Mouse (Mus musculus): Measurements from ENCODE around the gene Fes.

Fes gene

GRCm38 (mm10) chr7:80387633-80388543, at the start of gene Fes:
Fes (minus strand) TSS chr7:80387946.
- DNase-seq (ENCODE audit: extremely low spot score, low read depth, low spot score): no peak

GRCm38 (mm10) chr7:80436571-80436970, 48.8 kb upstream of the Fes start:
- no peak for DNase-seq (ENCODE audit: extremely low spot score, low read depth, low spot score)

- DNase-seq (ENCODE audit: extremely low spot score, low read depth, low spot score): no peak
Observed at GRCm38 (mm10) chr7:80435594-80435993, 47.8 kb upstream of the Fes start.

GRCm38 (mm10) chr7:80429661-80430060, 41.9 kb upstream of the Fes start:
- DNase-seq (ENCODE audit: extremely low spot score, low read depth, low spot score): no peak

GRCm38 (mm10) chr7:80427730-80428129, 40.0 kb upstream of the Fes start:
- DNase-seq (ENCODE audit: extremely low spot score, low read depth, low spot score): no peak

- DNase-seq (ENCODE audit: extremely low spot score, low read depth, low spot score): no peak
Observed at GRCm38 (mm10) chr7:80426363-80426762, 38.6 kb upstream of the Fes start.

- no peak for DNase-seq (ENCODE audit: extremely low spot score, low read depth, low spot score)
Observed at GRCm38 (mm10) chr7:80424722-80425121, 37.0 kb upstream of the Fes start.

- no peak for DNase-seq (ENCODE audit: extremely low spot score, low read depth, low spot score)
Observed at GRCm38 (mm10) chr7:80422759-80423480, 35.2 kb upstream of the Fes start.

GRCm38 (mm10) chr7:80421576-80421975, 33.8 kb upstream of the Fes start:
- DNase-seq (ENCODE audit: extremely low spot score, low read depth, low spot score): no peak

GRCm38 (mm10) chr7:80420586-80420985, 32.8 kb upstream of the Fes start:
- DNase-seq (ENCODE audit: extremely low spot score, low read depth, low spot score): no peak

- DNase-seq (ENCODE audit: extremely low spot score, low read depth, low spot score): no peak
Observed at GRCm38 (mm10) chr7:80419278-80419677, 31.5 kb upstream of the Fes start.

GRCm38 (mm10) chr7:80418036-80418435, 30.3 kb upstream of the Fes start:
- no peak for DNase-seq (ENCODE audit: extremely low spot score, low read depth, low spot score)

GRCm38 (mm10) chr7:80417601-80418000, 29.9 kb upstream of the Fes start:
- DNase-seq (ENCODE audit: extremely low spot score, low read depth, low spot score): no peak

- no peak for DNase-seq (ENCODE audit: extremely low spot score, low read depth, low spot score)
Observed at GRCm38 (mm10) chr7:80416969-80417368, 29.2 kb upstream of the Fes start.

GRCm38 (mm10) chr7:80414303-80414855, 26.6 kb upstream of the Fes start:
- no peak for DNase-seq (ENCODE audit: extremely low spot score, low read depth, low spot score)

- DNase-seq (ENCODE audit: extremely low spot score, low read depth, low spot score): no peak
Observed at GRCm38 (mm10) chr7:80413512-80414302, 26.0 kb upstream of the Fes start.

GRCm38 (mm10) chr7:80412781-80413180, 25.0 kb upstream of the Fes start:
- DNase-seq (ENCODE audit: extremely low spot score, low read depth, low spot score): no peak

- DNase-seq (ENCODE audit: extremely low spot score, low read depth, low spot score): no peak
Observed at GRCm38 (mm10) chr7:80412279-80412678, 24.5 kb upstream of the Fes start.

GRCm38 (mm10) chr7:80410380-80410779, 22.6 kb upstream of the Fes start:
- DNase-seq (ENCODE audit: extremely low spot score, low read depth, low spot score): no peak

GRCm38 (mm10) chr7:80407712-80408111, 20.0 kb upstream of the Fes start:
- no peak for DNase-seq (ENCODE audit: extremely low spot score, low read depth, low spot score)

GRCm38 (mm10) chr7:80406186-80406585, 18.4 kb upstream of the Fes start:
- DNase-seq (ENCODE audit: extremely low spot score, low read depth, low spot score): no peak

Measured in hindlimb bud, embryonic 11.5 days (tissue).